Mouse (Mus musculus) heart, embryonic 15.5 days (tissue): ENCODE data around the gene Prrt4. TPM values are rescaled to one million over a fixed set of nuclear protein-coding genes. Genes with fewer than 3 reads are reported as not detected.
A peak's percentile ranks its signal among the peaks of the same experiment; 100 is the strongest.
"Not testable (repeated sequence)": the region's sequence is repeated elsewhere in the genome, so short reads cannot be mapped to it uniquely, and the experiment has no call there.

Experiments
- ATAC-seq: fragments of 200-750 bp; cut with Nextera tagmentation; replicated peaks from 2 replicates; pipeline ENCODE4 v1.8.0; 2017; ENCODE audit warnings: low read depth, moderate TSS enrichment; ENCODE audit not compliant: insufficient number of reproducible peaks, insufficient read depth, low FRiP score
- H3K27ac ChIP-seq: fragments of 300-500 bp; sonication (generic); 2 replicates; pipeline ENCODE4 v1.5.1; 2015; ENCODE audit warnings: mild to moderate bottlenecking, inconsistent platforms
- H3K27me3 ChIP-seq: fragments of 300-500 bp; sonication (generic); 2 replicates; pipeline ENCODE4 v1.6.1; 2015; ENCODE audit warnings: inconsistent platforms
- H3K36me3 ChIP-seq: fragments of 300-500 bp; sonication (generic); 2 replicates; pipeline ENCODE4 v1.6.1; 2015; ENCODE audit warnings: mild to moderate bottlenecking, inconsistent platforms
- H3K4me1 ChIP-seq: fragments of 300-500 bp; sonication (generic); replicated peaks from 2 replicates; pipeline ENCODE4 v1.6.1; 2015; ENCODE audit warnings: inconsistent platforms
- H3K4me2 ChIP-seq: fragments of 300-500 bp; sonication (generic); 2 replicates; pipeline ENCODE4 v1.6.1; 2015; ENCODE audit warnings: inconsistent platforms, mild to moderate bottlenecking, moderate library complexity
- H3K4me3 ChIP-seq: fragments of 300-500 bp; sonication (generic); 2 replicates; pipeline ENCODE4 v1.5.1; 2015; ENCODE audit warnings: mild to moderate bottlenecking, inconsistent platforms
- H3K9ac ChIP-seq: fragments of 300-500 bp; sonication (generic); 2 replicates; pipeline ENCODE4 v1.6.1; 2015; ENCODE audit warnings: mild to moderate bottlenecking, inconsistent platforms
- H3K9me3 ChIP-seq: fragments of 300-500 bp; sonication (generic); replicated peaks from 2 replicates; pipeline ENCODE4 v1.6.1; 2016; ENCODE audit warnings: inconsistent platforms
- WGBS: fragments of 180-500 bp; shearing (Covaris S2); methylation state at CpG from one replicate; pipeline ENCODE4 v1.1.7; 2015; ENCODE audit warnings: mixed read lengths; 5-methylcytosine and 5-hydroxymethylcytosine counted together
- polyA plus RNA-seq: library from polyadenylated mRNA; unstranded; fragments of >200 nt; fragmentation: Nextera tagmentation; extraction: Ambion mirVana; gene quantifications from 2 replicates; pipeline ENCODE4 v1.2.1, GENCODE M21; 2015

The Prrt4 gene
- polyA plus RNA-seq, 1 experiment from 2014 or later = 1.5 TPM

DNA sequence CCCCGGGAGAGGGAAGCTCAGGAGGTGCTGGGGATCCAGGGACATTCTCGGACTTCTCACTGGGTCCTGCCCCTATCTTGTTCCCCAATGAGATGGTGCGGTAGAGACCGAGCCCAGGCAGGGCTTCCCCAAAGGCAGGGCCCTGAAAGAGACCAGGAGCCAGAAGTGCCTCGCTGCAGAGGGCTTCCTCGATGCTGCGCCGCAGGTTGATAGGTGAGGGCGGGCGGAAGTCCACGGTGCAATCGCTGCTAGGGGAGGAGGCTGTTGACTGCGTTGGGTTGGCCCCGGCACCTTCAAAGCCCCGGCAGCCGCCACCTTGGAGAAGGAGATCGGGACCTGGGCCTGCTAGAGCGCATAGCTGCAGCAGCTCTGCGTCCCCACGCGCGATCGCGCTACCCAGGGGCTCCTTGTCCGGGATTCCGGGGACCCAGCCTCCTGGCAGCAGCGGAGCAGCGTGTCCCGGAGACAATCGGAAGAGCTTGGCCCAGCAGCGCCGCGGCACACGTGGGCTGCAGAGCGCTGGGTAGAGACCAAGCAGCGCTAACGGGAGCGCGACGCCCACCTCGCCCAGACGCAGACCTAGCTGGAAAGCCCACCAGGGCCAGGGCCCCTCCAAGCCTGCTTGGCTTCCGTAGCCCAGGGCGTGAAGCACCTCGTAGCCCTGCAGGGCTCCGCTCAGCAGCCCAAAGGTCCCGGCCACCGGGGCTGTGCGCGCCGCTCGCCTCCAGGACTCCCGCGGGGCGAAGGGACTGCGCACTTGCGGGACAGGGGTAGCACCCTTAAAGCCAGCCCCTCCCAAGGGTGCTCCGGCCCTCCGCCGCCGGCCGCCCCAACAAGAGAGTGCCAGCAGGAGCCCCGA is 9.1 kb downstream of the Prrt4 start:
- H3K4me1 ChIP-seq = peaks cover 20% of the 10 kb centered on the region

DNA sequence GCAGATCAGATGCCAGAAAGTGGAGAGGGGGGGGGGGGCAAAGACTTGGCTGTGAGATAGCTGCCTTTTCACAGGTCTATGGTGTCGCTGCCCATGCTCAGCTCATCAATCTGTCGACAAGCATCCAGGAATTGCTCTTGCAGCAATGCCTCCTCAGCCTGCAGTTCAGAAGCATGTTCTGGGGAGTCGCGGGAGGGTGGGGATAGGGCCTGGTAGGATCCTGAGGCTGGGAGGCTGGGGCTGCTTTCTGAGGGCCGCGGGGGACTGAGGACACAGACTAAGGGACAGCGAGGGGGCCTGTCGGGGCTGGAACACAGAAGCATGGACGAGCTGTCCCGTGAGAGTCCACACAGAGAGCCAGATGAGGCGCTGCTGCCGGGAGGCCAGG is 9.7 kb downstream of the Prrt4 start:
- peaks cover 20% of the 10 kb centered on the region for H3K4me1 ChIP-seq
- ATAC-seq = no peak
- H3K4me3 ChIP-seq = peak overlapping the region; percentile 50
- H3K9ac ChIP-seq = no peak overlapping the region
- peak overlapping the region; percentile 93 for H3K4me2 ChIP-seq
- no peaks in the 10 kb centered on the region for H3K9me3 ChIP-seq
- H3K36me3 ChIP-seq = no peaks in the 10 kb centered on the region
- H3K27ac ChIP-seq = no peak overlapping the region
- WGBS = 10% methylated on average over 12 of the region's 12 CpGs
- peaks cover 80% of the 10 kb centered on the region for H3K27me3 ChIP-seq

More for the DNA sequence above, 9.1 kb downstream of the Prrt4 start:
- no peak for ATAC-seq
- Histone ChIP-seq H3K9ac (peak overlapping the region; percentile 51), H3K36me3 (no peaks in the 10 kb centered on the region), H3K4me3 (peak overlapping the region; percentile 50), H3K27ac (no peak overlapping the region), H3K27me3 (peaks cover 84% of the 10 kb centered on the region), H3K9me3 (no peaks in the 10 kb centered on the region), H3K4me2 (peak overlapping the region; percentile 93)
- WGBS = 3% methylated on average over 62 of the region's 63 CpGs

DNA sequence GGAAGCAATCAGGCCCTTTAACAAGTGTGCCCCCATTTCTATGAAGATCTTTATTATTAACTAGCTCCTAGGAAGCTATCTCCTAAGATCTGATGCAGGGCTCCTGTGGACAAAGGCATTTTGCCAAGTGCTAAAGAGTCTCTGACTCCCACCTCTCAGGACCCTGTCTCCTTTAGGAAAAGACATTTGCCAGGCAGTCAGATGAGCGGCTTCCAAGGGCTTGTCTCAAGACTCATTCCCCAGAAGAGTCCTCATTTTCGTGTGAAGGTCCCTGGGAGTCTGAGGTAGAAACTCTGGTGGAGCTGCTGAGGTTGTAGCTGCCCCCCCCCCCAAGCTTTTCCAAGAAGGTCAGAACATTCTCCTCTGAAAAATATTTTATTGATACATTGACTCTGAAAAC is 10.5 kb downstream of the Prrt4 start:
- no peak overlapping the region for H3K27ac ChIP-seq
- H3K9ac ChIP-seq = no peak overlapping the region
- H3K9me3 ChIP-seq = no peaks in the 10 kb centered on the region
- H3K4me1 ChIP-seq = peaks cover 22% of the 10 kb centered on the region
- H3K36me3 ChIP-seq = no peaks in the 10 kb centered on the region
- peaks cover 72% of the 10 kb centered on the region for H3K27me3 ChIP-seq
- no peak for ATAC-seq
- H3K4me2 ChIP-seq = no peak overlapping the region
- H3K4me3 ChIP-seq = no peak overlapping the region
- 31% methylated on average over 2 of the region's 2 CpGs for WGBS

DNA sequence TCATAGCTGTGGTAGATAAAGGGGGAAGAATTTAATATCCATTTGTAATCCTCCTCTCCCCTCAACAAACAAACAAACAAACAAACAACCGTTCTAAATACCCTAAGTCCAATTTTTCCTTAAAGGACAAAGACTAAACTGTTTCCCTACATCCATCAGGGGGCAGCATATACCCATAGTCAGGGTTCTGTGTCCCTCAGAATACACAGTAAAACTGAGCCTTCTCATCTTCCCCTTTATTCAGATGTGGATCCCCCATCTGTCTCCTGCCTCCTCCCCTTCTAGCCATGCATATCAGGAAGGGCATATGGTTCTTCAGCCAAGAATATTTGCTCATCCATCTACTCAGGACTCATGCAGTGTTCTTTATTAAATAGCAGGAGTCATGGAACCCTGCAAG is 13.2 kb downstream of the Prrt4 start:
- WGBS = 13% methylated on average over 1 of the region's 1 CpGs
- Histone ChIP-seq H3K9ac (no peak overlapping the region), H3K9me3 (no peaks in the 10 kb centered on the region), H3K4me1 (peaks cover 24% of the 10 kb centered on the region), H3K4me2 (no peak overlapping the region), H3K36me3 (no peaks in the 10 kb centered on the region), H3K27me3 (peaks cover 46% of the 10 kb centered on the region), H3K27ac (no peak overlapping the region), H3K4me3 (no peak overlapping the region)
- ATAC-seq = no peak

DNA sequence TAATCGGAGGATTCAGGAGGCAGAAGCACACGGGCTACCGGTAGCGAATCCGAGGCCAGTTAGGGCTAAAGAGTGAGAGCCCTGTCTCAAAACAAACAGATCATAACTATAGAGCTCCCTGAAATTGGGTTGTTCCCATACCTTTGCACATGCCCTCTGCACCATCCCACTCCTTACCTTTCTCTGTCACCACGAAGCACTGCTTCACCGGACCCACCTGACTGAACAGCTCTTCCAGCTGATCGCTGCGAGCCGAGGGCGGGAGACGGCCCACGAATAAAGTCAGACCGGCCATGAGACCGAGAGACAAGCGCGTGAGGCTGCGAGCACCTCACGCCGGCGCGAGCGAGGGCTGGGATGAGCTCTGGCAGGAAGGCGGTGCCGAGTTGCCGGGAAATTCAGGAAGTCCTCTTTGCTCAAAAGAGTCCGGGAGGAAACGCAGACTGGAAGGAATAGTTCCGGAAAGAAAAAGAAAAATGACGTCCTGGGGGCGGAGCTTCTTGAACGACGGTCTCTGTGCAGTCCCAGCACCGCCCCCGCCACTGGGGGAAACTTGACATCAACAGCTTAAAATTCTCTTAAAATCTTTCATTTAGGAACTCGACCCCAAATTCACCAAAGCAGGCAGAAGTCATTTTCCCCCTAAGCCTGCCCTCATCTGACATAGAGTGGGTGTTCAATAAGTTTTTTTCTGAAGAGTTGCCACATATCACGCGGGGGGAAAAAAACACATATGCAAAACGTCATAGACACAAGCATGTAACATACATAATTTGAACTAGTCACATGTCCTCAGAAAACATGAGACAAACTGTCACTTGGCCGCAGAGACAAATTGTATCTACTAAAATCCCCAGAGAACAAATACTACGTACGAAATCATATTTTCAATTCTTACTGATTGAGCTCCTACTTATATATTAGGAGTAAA is 14.8 kb downstream of the Prrt4 start, which contains the start of gene Rbm28:
Rbm28 (minus strand) TSS at position 693 of the 931 bp plus-strand sequence.
- H3K27ac ChIP-seq = no peak within 1 kb of the TSS

DNA sequence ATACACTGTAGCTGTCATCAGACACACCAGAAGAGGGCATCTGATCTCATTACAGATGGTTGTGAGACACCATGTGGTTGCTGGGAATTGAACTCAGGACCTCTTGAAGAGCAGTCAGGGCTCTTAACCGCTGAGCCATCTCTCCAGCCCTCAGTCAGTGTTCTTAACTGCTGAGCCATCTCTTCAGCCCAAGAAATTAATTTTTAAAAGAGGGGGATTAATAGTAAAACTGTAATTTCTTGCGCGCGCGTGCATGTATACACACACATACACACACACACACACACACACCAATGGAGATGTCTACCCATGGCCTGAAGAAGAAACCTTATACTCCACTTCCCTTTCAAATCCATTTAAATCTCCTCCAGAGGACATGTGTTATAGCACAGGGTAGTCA is 18.1 kb downstream of the Prrt4 start:
- H3K9ac ChIP-seq, H3K9me3 ChIP-seq, H3K4me3 ChIP-seq, H3K27ac ChIP-seq, H3K4me2 ChIP-seq, H3K4me1 ChIP-seq, ATAC-seq, H3K27me3 ChIP-seq: not testable (repeated sequence)
- H3K36me3 ChIP-seq = peaks cover 34% of the 10 kb centered on the region
- 96% methylated on average over 5 of the region's 5 CpGs for WGBS

More for the DNA sequence above, 14.8 kb downstream of the Prrt4 start, which contains the start of gene Rbm28:
- Histone ChIP-seq H3K4me2 (peak within 1 kb of the TSS; percentile 91), H3K9me3 (no peaks in the 10 kb centered on the region), H3K9ac (peak within 1 kb of the TSS; percentile 67), H3K4me1 (peaks cover 10% of the 10 kb centered on the region), H3K27me3 (peaks cover 31% of the 10 kb centered on the region), H3K4me3 (peak within 1 kb of the TSS; percentile 72), H3K36me3 (0 out of 2 replicates have a peak, but pooled peaks cover 3% of the 10 kb centered on the region)
- ATAC-seq = peak; percentile 54
- WGBS = 7% methylated on average over 42 of the region's 42 CpGs

DNA sequence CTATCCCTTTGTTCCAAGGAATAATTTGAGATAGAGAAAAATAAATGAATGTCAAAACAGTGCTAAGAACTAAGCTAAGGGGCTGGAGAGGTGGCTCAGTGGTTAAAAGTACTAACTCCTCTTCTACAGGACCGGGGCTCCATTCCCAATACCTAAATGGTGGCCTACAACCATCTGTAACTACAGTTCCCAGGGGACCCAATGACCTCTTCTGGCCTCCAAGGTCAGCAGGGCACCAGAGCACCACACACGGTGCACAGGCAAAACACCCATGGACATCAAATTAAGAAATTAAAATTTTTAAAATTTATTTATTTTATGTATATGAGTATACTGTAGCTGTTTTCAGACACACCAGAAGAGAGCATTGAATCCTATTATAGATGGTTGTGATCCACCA is 18.6 kb downstream of the Prrt4 start:
- Histone ChIP-seq H3K27ac (no peak overlapping the region), H3K9ac (no peak overlapping the region), H3K36me3 (peaks cover 39% of the 10 kb centered on the region), H3K27me3 (no peaks in the 10 kb centered on the region), H3K4me1 (peaks cover 10% of the 10 kb centered on the region), H3K4me3 (no peak overlapping the region), H3K4me2 (no peak overlapping the region), H3K9me3 (no peaks in the 10 kb centered on the region)
- no peak for ATAC-seq
- 87% methylated on average over 2 of the region's 2 CpGs for WGBS

DNA sequence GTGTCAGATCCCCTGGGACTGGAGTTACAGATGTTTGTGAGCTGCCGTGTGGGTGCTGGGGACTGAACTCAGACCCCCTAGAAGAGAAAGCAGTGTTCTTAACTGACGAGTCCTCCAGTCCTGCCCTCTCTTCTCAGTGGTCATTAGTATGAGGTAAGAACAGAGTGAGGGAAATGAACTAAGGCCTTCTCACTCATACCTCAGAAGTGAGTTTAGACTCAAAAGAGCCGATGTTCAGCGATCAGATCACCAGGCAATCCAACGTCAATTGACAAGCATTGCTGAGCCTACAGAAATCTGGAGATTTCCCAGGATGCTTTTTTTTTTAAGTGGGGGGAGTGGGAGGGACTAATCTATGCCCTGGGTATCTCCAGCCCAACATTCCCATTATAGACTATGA is 23.1 kb downstream of the Prrt4 start:
- Histone ChIP-seq H3K27me3 (no peaks in the 10 kb centered on the region), H3K4me3 (no peak overlapping the region), H3K4me2 (no peak overlapping the region), H3K36me3 (peaks cover 71% of the 10 kb centered on the region), H3K4me1 (no peaks in the 10 kb centered on the region), H3K27ac (no peak overlapping the region), H3K9me3 (no peaks in the 10 kb centered on the region), H3K9ac (no peak overlapping the region)
- 87% methylated on average over 5 of the region's 5 CpGs for WGBS
- ATAC-seq = no peak

DNA sequence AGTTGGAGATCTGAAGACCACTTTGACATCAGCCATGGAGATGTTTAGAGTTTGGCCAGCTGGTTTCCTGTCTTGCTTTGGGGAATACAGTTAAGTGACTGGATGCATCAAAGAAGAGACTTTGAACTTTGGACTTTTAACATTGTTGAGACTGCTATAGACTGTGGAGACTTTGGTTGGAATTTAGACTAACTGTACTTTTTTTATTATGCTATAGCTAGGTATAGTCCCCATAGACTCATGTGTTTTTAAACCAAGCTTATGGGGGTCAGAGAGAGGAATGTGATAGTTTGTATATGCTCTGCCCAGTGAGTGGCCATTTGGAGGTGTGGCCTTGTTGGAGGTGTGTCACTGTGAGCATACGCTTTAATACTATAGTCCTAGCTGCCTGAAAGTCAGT is 29.4 kb downstream of the Prrt4 start:
- 92% methylated on average over 1 of the region's 1 CpGs for WGBS

DNA sequence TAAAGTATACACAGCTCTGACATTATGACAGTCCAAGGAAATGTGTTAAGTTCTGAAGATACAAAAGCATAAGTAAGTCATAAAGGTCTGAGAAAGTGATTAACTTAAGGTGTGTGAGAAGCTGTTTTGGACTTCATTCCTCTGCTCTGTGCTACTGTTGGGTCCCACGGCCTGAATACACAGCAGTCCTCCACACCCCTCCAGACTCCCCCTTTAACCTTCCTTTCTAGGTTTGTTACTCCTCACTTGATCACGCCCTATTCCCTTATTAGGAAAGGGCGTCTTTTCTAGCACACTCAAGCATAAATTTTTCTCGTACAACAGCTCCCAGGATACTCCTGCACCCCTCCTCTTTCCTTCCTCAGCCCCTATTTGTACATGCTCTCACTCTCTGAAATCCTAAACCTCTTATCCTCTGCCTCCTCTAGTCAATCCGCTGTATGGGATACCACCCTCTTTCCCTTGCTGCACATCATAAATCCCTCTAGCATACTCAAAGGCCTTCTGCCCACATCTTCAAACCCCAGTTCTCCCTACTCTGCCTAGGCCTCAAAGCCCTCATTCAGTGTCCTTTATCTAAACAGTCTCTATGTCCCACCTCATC is 31.9 kb downstream of the Prrt4 start:
- Histone ChIP-seq H3K4me2 (no peak overlapping the region), H3K36me3 (peaks cover 13% of the 10 kb centered on the region), H3K27ac (no peak overlapping the region; the same call in 1 of the 2 replicates), H3K27me3 (no peaks in the 10 kb centered on the region), H3K9ac (no peak overlapping the region), H3K4me3 (no peak overlapping the region), H3K4me1 (peaks cover 24% of the 10 kb centered on the region), H3K9me3 (no peaks in the 10 kb centered on the region)
- WGBS = 67% methylated on average over 5 of the region's 5 CpGs
- ATAC-seq = no peak

More for the DNA sequence above, 29.4 kb downstream of the Prrt4 start:
- Histone ChIP-seq H3K27me3 (no peaks in the 10 kb centered on the region), H3K36me3 (peaks cover 31% of the 10 kb centered on the region), H3K4me1 (peaks cover 22% of the 10 kb centered on the region), H3K27ac (no peak overlapping the region), H3K4me3 (no peak overlapping the region), H3K4me2 (no peak overlapping the region), H3K9ac (no peak overlapping the region), H3K9me3 (no peaks in the 10 kb centered on the region)
- ATAC-seq = no peak

DNA sequence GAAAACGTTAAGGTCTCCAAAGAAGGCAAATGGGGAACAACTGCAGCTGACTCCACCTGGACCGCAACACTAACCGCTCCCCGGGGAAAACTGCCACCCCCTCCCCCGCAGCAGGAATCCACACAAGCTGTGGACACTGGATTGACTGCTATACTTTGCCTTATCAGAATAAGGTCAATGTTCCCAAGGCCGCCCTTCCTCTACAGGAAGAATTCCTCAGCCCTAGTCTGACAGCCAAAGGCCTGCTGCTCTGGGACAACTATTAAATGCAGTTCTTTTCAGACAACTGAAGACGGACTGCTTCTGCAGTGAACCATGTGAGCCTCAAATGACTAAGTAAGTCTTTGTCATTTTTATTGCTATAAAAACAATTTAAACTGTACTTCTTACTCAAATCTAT is 32.7 kb downstream of the Prrt4 start:
- Histone ChIP-seq H3K9me3 (no peaks in the 10 kb centered on the region), H3K4me2 (no peak overlapping the region), H3K4me3 (no peak overlapping the region), H3K27me3 (no peaks in the 10 kb centered on the region), H3K27ac (peak overlapping the region; percentile 50), H3K9ac (no peak overlapping the region), H3K36me3 (peaks cover 8% of the 10 kb centered on the region), H3K4me1 (peaks cover 24% of the 10 kb centered on the region)
- ATAC-seq = peak; percentile 43; the same call in 1 of the 2 replicates
- 38% methylated on average over 7 of the region's 7 CpGs for WGBS
